Mouse (Mus musculus): ENCODE measurements around the gene Soat2. TPM values are rescaled to one million over a fixed set of nuclear protein-coding genes. Genes with fewer than 3 reads are reported as not detected.
A peak's percentile ranks its signal among the peaks of the same experiment; 100 is the strongest.

Gene Soat2
- polyA plus RNA-seq, 1 experiment from 2014 or later = 0.28 TPM

DNA sequence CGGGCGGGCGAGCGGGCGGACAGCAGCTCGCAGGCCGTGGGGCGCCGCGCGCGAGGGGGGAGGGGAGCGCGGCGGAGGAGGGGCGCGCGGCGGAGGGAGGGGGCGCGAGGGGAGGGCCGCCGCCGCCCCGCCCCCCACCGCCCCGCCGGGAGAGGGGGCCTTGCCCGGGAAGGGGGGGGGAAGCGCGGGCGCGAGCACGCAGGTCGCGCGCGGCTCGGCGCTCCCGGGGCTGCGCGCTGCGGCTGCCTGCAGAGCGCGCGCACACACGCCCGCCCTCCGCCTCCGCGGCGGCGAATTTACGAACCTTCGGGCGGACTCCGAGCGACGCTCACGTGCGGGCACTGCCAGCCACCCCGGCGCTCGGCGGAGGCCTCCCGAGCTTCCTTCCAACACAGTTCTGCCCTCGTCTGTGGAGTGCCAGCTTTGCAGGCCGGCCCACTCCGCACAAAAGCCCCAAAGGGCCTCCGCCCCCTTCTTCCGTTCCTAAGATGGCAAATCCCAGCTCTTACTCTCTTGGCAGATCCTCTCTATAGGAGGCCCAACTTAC is 53.6 kb downstream of the Soat2 start:
- ATAC-seq (ENCODE audit: low FRiP score, low TSS enrichment) = peak; percentile 63
- peak overlapping the region; percentile 93 for H3K9ac ChIP-seq (ENCODE audit: low read depth, low read length)
- H3K27me3 ChIP-seq (ENCODE audit: control insufficient read depth, insufficient read depth, low read length) = no peaks in the 10 kb centered on the region
- H3K4me2 ChIP-seq (replicated peaks; ENCODE audit: low read depth, low read length) = peak overlapping the region; percentile 75
- H3K36me3 ChIP-seq (ENCODE audit: control insufficient read depth, insufficient read depth, low read length) = peaks cover 36% of the 10 kb centered on the region
- H3K4me1 ChIP-seq (ENCODE audit: control insufficient read depth, insufficient read depth, low read length) = peaks cover 22% of the 10 kb centered on the region
- H3K9me3 ChIP-seq (ENCODE audit: control insufficient read depth, low read length) = no peaks in the 10 kb centered on the region
- WGBS = 1% methylated on average over 25 of the region's 72 CpGs
- H3K4me3 ChIP-seq (ENCODE audit: low read length) = peak overlapping the region; percentile 82
- peak overlapping the region; percentile 97 for H3K27ac ChIP-seq (ENCODE audit: low read depth, low read length)

DNA sequence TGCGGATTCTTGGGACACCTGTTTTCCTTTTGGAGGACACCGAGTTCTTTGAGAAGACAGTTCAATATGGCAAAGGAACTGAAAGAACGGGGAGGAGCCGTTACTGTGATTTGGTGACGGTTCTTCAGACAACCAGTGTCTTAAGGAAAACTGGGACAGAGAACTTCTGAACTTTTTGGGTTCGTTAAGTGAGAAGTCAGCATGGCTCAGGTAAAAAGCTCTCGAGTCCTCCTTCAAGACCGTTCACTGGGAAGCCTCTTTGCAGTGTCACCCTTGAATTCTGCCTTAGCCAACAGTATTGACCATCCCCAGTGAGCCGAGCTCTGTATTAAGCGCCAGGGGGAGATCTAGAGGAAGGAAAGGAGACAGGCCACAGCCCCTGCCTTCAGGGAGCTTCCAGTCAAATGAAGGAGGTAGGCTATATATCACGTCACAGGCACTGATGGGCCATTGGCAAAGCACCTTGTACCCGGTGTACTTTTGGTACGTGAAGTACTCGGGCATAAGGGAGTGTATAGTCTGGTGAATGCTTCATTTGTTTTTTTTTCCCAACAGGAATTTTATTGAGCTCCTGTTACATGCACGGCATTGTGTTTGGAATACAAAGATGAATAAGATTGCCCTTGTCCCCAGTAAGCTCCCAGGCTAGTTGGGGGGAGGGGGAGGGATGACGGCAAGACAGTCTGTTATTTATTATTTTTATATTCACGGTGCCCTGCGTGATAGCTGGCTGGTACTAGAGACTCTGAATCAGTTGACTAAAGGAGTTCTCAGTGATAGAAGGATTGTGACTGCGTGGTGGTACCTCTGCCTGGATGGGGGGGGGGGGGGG is 54.6 kb downstream of the Soat2 start, which contains the start of gene Csad:
Gene Csad (minus strand): TSS at position 51 of the 832 bp plus-strand sequence.
- Histone ChIP-seq H3K4me1 (ENCODE audit: control insufficient read depth, insufficient read depth, low read length) (peaks cover 22% of the 10 kb centered on the region), H3K36me3 (ENCODE audit: control insufficient read depth, insufficient read depth, low read length) (peaks cover 45% of the 10 kb centered on the region)

DNA sequence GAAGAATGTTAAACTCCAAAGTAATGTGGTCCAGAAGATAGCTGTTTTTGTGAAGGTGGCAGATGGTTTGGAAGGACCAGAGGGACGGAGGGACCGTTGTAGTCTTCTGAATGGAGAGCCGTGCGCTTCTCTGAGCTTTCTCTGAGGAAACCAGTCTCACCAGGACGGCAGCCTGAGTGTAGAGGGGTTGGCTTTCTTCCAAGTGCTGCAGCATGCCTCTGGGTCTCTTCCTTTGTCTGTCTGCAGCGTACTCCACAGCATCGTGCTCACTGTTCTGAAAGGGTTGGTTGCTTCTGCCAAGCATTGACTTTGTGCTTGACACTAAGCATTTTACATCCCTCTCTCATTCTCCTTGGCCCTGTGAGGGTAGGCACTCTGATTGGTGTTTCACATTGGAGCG is 55.5 kb downstream of the Soat2 start:
- Histone ChIP-seq H3K4me2 (replicated peaks; ENCODE audit: low read depth, low read length) (peak overlapping the region; percentile 75), H3K4me1 (ENCODE audit: control insufficient read depth, insufficient read depth, low read length) (peaks cover 22% of the 10 kb centered on the region), H3K27me3 (ENCODE audit: control insufficient read depth, insufficient read depth, low read length) (no peaks in the 10 kb centered on the region), H3K27ac (ENCODE audit: low read depth, low read length) (peak overlapping the region; percentile 14; the same call in 1 of the 2 replicates), H3K9me3 (ENCODE audit: control insufficient read depth, low read length) (no peaks in the 10 kb centered on the region), H3K9ac (ENCODE audit: low read depth, low read length) (peak overlapping the region; percentile 25; the same call in 1 of the 2 replicates), H3K4me3 (ENCODE audit: low read length) (peak overlapping the region; percentile 82; the same call in 1 of the 2 replicates), H3K36me3 (ENCODE audit: control insufficient read depth, insufficient read depth, low read length) (peaks cover 50% of the 10 kb centered on the region)
- 62% methylated on average over 8 of the region's 8 CpGs for WGBS
- no peak for ATAC-seq (ENCODE audit: low FRiP score, low TSS enrichment)

More for the DNA sequence above, 54.6 kb downstream of the Soat2 start, which contains the start of gene Csad:
- peak within 1 kb of the TSS; percentile 75 for H3K4me2 ChIP-seq (replicated peaks; ENCODE audit: low read depth, low read length)
- WGBS = 60% methylated on average over 19 of the region's 19 CpGs
- H3K27ac ChIP-seq (ENCODE audit: low read depth, low read length) = peak within 1 kb of the TSS; percentile 97
- H3K4me3 ChIP-seq (ENCODE audit: low read length) = peak within 1 kb of the TSS; percentile 82
- H3K27me3 ChIP-seq (ENCODE audit: control insufficient read depth, insufficient read depth, low read length) = no peaks in the 10 kb centered on the region
- ATAC-seq (ENCODE audit: low FRiP score, low TSS enrichment) = no peak
- H3K9me3 ChIP-seq (ENCODE audit: control insufficient read depth, low read length) = no peaks in the 10 kb centered on the region
- peak within 1 kb of the TSS; percentile 93 for H3K9ac ChIP-seq (ENCODE audit: low read depth, low read length)

DNA sequence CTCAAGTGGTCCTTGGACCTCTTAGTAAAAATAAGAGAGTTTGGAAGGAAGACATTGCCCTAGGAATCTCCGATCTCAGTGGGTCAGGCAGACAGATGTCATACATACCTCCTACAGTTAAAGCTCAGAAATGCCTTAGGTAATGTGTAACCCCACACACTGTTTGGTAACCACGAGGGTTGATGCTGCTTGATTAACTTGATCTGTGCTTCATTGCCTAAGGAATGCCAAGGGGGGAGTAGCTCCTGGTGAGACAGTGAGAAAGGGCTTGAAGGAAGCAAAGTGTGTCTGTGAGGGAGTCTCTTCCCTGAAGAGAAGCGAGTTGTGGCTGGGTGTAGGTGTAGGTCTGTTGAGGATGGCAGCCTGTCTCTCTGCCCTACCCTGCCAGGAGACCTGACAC is 57.0 kb downstream of the Soat2 start:
- H3K9me3 ChIP-seq (ENCODE audit: control insufficient read depth, low read length) = no peaks in the 10 kb centered on the region
- no peak overlapping the region for H3K4me3 ChIP-seq (ENCODE audit: low read length)
- H3K27ac ChIP-seq (ENCODE audit: low read depth, low read length) = peak overlapping the region; percentile 11; the same call in 1 of the 2 replicates
- H3K4me1 ChIP-seq (ENCODE audit: control insufficient read depth, insufficient read depth, low read length) = peaks cover 22% of the 10 kb centered on the region
- ATAC-seq (ENCODE audit: low FRiP score, low TSS enrichment) = no peak
- no peaks in the 10 kb centered on the region for H3K27me3 ChIP-seq (ENCODE audit: control insufficient read depth, insufficient read depth, low read length)
- H3K9ac ChIP-seq (ENCODE audit: low read depth, low read length) = peak overlapping the region; percentile 28; the same call in 1 of the 2 replicates
- WGBS = 54% methylated on average over 3 of the region's 3 CpGs
- peaks cover 62% of the 10 kb centered on the region for H3K36me3 ChIP-seq (ENCODE audit: control insufficient read depth, insufficient read depth, low read length)
- no peak overlapping the region for H3K4me2 ChIP-seq (replicated peaks; ENCODE audit: low read depth, low read length)

DNA sequence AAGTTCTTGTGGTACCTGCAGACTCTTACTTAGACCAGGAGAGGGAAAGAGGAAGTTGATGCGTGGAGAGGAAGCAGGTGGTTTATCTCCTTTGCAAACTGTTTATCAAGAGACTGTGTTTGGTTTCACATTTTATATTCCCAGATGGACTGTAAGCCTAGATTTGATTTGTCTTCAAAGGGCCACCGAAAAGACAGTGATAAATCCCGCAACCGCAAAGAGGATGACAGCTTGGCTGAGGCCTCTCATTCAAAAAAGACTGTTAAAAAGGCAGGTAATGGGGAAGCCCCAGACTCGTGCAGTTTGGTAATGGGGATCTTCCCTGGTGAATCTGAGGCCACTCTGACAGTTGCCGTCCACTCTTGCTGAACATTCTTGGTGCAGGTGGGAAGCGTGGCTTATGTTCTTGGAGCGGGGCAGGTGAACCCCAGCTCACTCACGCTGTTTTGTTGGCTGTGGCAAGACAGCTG is 57.8 kb downstream of the Soat2 start:
- H3K36me3 ChIP-seq (ENCODE audit: control insufficient read depth, insufficient read depth, low read length) = peaks cover 70% of the 10 kb centered on the region
- H3K9ac ChIP-seq (ENCODE audit: low read depth, low read length) = 0 out of 2 replicates have a peak overlapping the region, but pooled peaks have one; percentile 28
- no peak for ATAC-seq (ENCODE audit: low FRiP score, low TSS enrichment)
- no peaks in the 10 kb centered on the region for H3K27me3 ChIP-seq (ENCODE audit: control insufficient read depth, insufficient read depth, low read length)
- no peak overlapping the region; the same call in 1 of the 2 replicates for H3K4me2 ChIP-seq (replicated peaks; ENCODE audit: low read depth, low read length)
- no peak overlapping the region for H3K4me3 ChIP-seq (ENCODE audit: low read length)
- H3K27ac ChIP-seq (ENCODE audit: low read depth, low read length) = no peak overlapping the region; the same call in 1 of the 2 replicates
- 60% methylated on average over 9 of the region's 9 CpGs for WGBS
- peaks cover 22% of the 10 kb centered on the region for H3K4me1 ChIP-seq (ENCODE audit: control insufficient read depth, insufficient read depth, low read length)
- no peaks in the 10 kb centered on the region for H3K9me3 ChIP-seq (ENCODE audit: control insufficient read depth, low read length)

DNA sequence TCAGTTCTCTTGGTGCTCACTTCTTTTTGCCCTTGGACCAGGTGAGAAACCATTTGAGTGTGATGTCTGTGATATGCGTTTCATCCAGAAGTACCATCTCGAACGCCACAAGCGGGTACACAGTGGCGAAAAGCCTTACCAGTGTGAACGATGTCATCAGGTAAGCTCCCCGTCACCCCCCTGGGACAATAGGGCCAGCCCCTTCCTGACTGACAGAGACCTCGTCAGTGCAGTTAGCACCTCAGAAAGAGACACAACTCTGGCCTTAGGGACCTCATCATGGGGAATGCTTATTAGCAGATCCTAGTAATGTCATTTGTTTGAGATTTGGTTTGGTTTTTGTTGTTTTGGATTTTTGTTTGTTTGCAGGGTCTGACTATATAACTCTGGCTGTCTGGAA is 58.8 kb downstream of the Soat2 start:
- Histone ChIP-seq H3K9ac (ENCODE audit: low read depth, low read length) (no peak overlapping the region), H3K9me3 (ENCODE audit: control insufficient read depth, low read length) (no peaks in the 10 kb centered on the region), H3K27me3 (ENCODE audit: control insufficient read depth, insufficient read depth, low read length) (no peaks in the 10 kb centered on the region), H3K27ac (ENCODE audit: low read depth, low read length) (no peak overlapping the region), H3K4me3 (ENCODE audit: low read length) (no peak overlapping the region), H3K4me2 (replicated peaks; ENCODE audit: low read depth, low read length) (no peak overlapping the region), H3K36me3 (ENCODE audit: control insufficient read depth, insufficient read depth, low read length) (peaks cover 79% of the 10 kb centered on the region), H3K4me1 (ENCODE audit: control insufficient read depth, insufficient read depth, low read length) (peaks cover 22% of the 10 kb centered on the region)
- ATAC-seq (ENCODE audit: low FRiP score, low TSS enrichment) = no peak
- WGBS = 83% methylated on average over 8 of the region's 8 CpGs

DNA sequence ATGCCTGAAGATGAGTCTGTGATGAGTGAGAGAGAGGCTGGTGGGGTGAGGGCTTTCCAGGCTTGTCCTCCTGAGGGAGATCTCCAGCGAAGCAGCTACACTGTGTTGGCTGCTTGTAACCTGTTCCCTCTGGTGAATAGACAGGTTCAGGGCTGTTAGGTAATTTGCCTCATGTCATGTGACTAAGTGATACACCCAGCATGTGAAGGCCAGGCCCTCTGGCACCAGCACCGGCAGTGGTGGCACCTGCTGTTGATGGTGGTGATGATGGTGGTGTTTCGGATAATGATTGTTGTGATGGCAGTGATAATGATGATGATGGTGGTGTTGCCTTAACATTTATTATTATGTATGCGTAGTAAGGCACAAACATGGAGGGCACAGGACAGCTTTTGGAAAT is 60.5 kb downstream of the Soat2 start:
- WGBS = 88% methylated on average over 4 of the region's 4 CpGs
- H3K27ac ChIP-seq (ENCODE audit: low read depth, low read length) = no peak overlapping the region
- H3K9ac ChIP-seq (ENCODE audit: low read depth, low read length) = no peak overlapping the region
- peaks cover 9% of the 10 kb centered on the region for H3K4me1 ChIP-seq (ENCODE audit: control insufficient read depth, insufficient read depth, low read length)
- no peak overlapping the region for H3K4me2 ChIP-seq (replicated peaks; ENCODE audit: low read depth, low read length)
- H3K4me3 ChIP-seq (ENCODE audit: low read length) = no peak overlapping the region
- H3K27me3 ChIP-seq (ENCODE audit: control insufficient read depth, insufficient read depth, low read length) = no peaks in the 10 kb centered on the region
- H3K36me3 ChIP-seq (ENCODE audit: control insufficient read depth, insufficient read depth, low read length) = peaks cover 84% of the 10 kb centered on the region
- H3K9me3 ChIP-seq (ENCODE audit: control insufficient read depth, low read length) = no peaks in the 10 kb centered on the region
- no peak for ATAC-seq (ENCODE audit: low FRiP score, low TSS enrichment)

DNA sequence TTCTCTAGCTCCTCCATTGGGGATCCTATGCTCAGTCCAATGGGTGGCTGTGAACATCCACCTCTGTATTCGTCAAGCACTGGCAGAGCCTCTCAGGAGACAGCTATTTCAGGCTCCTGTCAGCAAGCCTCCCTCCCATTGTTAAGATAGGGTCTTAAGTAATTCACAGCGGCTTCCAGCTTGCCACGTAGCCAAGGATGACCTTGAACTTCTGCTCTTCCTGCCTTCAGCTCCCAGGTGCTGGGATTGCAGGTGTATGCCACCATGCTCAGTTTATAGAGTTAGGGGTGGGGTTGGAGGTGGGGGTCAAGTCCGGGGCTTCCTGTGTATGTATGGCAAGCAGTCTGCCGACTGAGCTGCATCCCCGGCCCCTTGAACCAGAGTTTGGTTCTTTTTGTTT is 61.6 kb downstream of the Soat2 start:
- no peak overlapping the region for H3K9ac ChIP-seq (ENCODE audit: low read depth, low read length)
- no peak for ATAC-seq (ENCODE audit: low FRiP score, low TSS enrichment)
- H3K27me3 ChIP-seq (ENCODE audit: control insufficient read depth, insufficient read depth, low read length) = no peaks in the 10 kb centered on the region
- no peak overlapping the region for H3K4me2 ChIP-seq (replicated peaks; ENCODE audit: low read depth, low read length)
- no peaks in the 10 kb centered on the region for H3K9me3 ChIP-seq (ENCODE audit: control insufficient read depth, low read length)
- H3K36me3 ChIP-seq (ENCODE audit: control insufficient read depth, insufficient read depth, low read length) = peaks cover 89% of the 10 kb centered on the region
- H3K4me1 ChIP-seq (ENCODE audit: control insufficient read depth, insufficient read depth, low read length) = peaks cover 9% of the 10 kb centered on the region
- WGBS = 80% methylated on average over 6 of the region's 6 CpGs
- no peak overlapping the region for H3K27ac ChIP-seq (ENCODE audit: low read depth, low read length)
- no peak overlapping the region for H3K4me3 ChIP-seq (ENCODE audit: low read length)
